Mouse (Mus musculus) hindbrain, embryonic 15.5 days (tissue): Measurements from ENCODE around the gene Zbtb12. TPM values are rescaled to one million over a fixed set of nuclear protein-coding genes. Genes with fewer than 3 reads are reported as not detected.

Experiments
- ATAC-seq: fragments of 200-750 bp; cut with Nextera tagmentation; 2 replicates; pipeline ENCODE4 v1.8.0; 2017; ENCODE audit warnings: low read depth, moderate number of reproducible peaks, moderate TSS enrichment; ENCODE audit not compliant: low FRiP score
- H3K27ac ChIP-seq: fragments of 300-500 bp; sonication (generic); replicated peaks from 2 replicates; pipeline ENCODE4 v1.5.1; 2015; ENCODE audit warnings: mild to moderate bottlenecking, inconsistent platforms
- H3K27me3 ChIP-seq: fragments of 300-500 bp; sonication (generic); 2 replicates; pipeline ENCODE4 v1.6.1; 2015; ENCODE audit warnings: control low read depth, inconsistent platforms
- H3K36me3 ChIP-seq: fragments of 300-500 bp; sonication (generic); 2 replicates; pipeline ENCODE4 v1.6.1; 2015; ENCODE audit warnings: control low read depth, inconsistent platforms
- H3K4me1 ChIP-seq: fragments of 300-500 bp; sonication (generic); replicated peaks from 2 replicates; pipeline ENCODE4 v1.6.1; 2015; ENCODE audit warnings: control low read depth, inconsistent platforms
- H3K4me2 ChIP-seq: fragments of 300-500 bp; sonication (generic); 2 replicates; pipeline ENCODE4 v1.6.1; 2015; ENCODE audit warnings: moderate library complexity, mild to moderate bottlenecking, inconsistent platforms
- H3K4me3 ChIP-seq: fragments of 300-500 bp; sonication (generic); 2 replicates; pipeline ENCODE4 v1.5.1; 2015; ENCODE audit warnings: mild to moderate bottlenecking, inconsistent platforms
- H3K9ac ChIP-seq: fragments of 300-500 bp; sonication (generic); 2 replicates; pipeline ENCODE4 v1.6.1; 2015; ENCODE audit warnings: inconsistent platforms
- H3K9me3 ChIP-seq: fragments of 300-500 bp; sonication (generic); 2 replicates; pipeline ENCODE4 v1.6.1; 2016; ENCODE audit warnings: control low read depth, inconsistent platforms
- WGBS: fragments of 180-500 bp; shearing (Covaris S2); methylation state at CpG from one replicate; pipeline ENCODE4 v1.1.7; 2015; 5-methylcytosine and 5-hydroxymethylcytosine counted together
- polyA plus RNA-seq: library from polyadenylated mRNA; unstranded; fragments of >200 nt; fragmentation: Nextera tagmentation; extraction: Ambion mirVana; gene quantifications from 2 replicates; pipeline ENCODE4 v1.2.1, GENCODE M21; 2015

Gene Zbtb12
- polyA plus RNA-seq, 1 experiment from 2014 or later: 12.9 TPM

DNA sequence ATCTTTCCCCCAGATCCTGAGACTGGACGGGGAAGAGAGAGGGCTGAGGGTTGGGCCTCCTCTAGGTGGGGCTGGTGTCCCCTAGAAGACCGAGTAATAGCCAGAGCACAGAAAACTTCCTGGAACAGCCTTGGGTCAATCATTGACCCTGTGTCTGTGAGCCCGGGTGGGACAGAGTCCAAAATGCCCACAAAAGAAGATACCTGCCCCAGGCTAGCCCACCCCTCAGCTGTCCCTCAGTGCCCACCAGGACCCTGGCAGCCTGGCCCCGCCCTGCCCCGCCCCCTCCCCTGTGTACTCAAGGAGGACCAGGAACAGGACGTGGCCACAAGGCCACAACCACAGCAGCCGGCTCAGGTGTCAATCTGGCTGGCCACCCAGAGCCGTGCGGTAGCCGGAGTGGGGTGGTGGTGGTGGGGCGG, 36.1 kb downstream of the Zbtb12 start:
- 27% methylated on average over 11 of the region's 11 CpGs for WGBS
- no peak for ATAC-seq

DNA sequence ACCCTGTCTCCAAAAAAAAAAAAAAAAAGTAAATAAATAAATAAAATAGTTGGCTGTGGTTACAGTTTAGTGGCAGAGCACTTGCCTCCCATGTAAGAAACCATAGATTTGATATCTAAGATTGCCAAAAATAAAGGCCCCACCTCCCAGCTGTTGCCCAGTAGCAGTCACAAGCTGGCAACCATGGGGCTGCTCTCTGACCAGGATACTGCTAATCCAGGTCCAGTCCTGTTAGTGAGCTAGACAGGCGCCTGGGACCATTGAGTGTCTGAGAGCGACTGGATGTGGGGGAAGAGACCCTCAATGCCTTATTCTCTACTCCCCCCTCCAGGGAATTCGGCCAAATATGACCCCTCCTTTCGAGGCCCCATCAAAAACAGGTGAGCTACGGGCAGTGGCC, 37.0 kb downstream of the Zbtb12 start:
- no peaks in the 10 kb centered on the region for H3K27me3 ChIP-seq
- H3K9me3 ChIP-seq: no peaks in the 10 kb centered on the region
- ATAC-seq: no peak
- WGBS: 83% methylated on average over 5 of the region's 5 CpGs
- no peak overlapping the region for H3K9ac ChIP-seq
- H3K27ac ChIP-seq: no peak overlapping the region
- peaks cover 26% of the 10 kb centered on the region for H3K36me3 ChIP-seq
- H3K4me1 ChIP-seq: no peaks in the 10 kb centered on the region
- H3K4me2 ChIP-seq: no peak overlapping the region
- no peak overlapping the region for H3K4me3 ChIP-seq

More for the DNA sequence above, 36.1 kb downstream of the Zbtb12 start:
- no peaks in the 10 kb centered on the region for H3K9me3 ChIP-seq
- H3K27ac ChIP-seq: no peak overlapping the region
- no peak overlapping the region for H3K4me3 ChIP-seq
- H3K27me3 ChIP-seq: no peaks in the 10 kb centered on the region
- peaks cover 35% of the 10 kb centered on the region for H3K36me3 ChIP-seq
- H3K4me2 ChIP-seq: no peak overlapping the region
- no peaks in the 10 kb centered on the region for H3K4me1 ChIP-seq
- H3K9ac ChIP-seq: no peak overlapping the region

DNA sequence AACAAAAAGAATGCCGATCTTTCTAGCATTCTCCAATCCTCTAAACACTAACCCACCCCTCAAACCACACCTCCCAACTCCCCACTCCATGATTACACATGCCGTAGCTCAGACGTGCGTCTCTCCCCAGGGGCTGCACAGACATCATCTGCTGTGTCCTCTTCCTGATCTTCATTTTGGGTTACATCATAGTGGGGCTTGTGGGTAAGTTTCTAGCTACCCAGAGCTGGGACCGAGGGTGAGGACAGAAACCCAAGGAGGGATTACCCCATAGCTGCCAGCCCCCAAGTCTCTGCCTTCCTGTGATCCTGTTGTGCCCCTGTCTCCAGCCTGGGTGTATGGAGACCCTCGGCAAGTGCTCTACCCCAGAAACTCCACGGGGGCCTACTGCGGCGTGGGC, 37.9 kb downstream of the Zbtb12 start:
- ATAC-seq: no peak
- Histone ChIP-seq H3K27me3 (no peaks in the 10 kb centered on the region), H3K4me2 (no peak overlapping the region), H3K36me3 (peaks cover 17% of the 10 kb centered on the region), H3K9ac (no peak overlapping the region), H3K9me3 (no peaks in the 10 kb centered on the region), H3K4me3 (no peak overlapping the region), H3K4me1 (no peaks in the 10 kb centered on the region), H3K27ac (no peak overlapping the region)
- WGBS: 77% methylated on average over 9 of the region's 9 CpGs

DNA sequence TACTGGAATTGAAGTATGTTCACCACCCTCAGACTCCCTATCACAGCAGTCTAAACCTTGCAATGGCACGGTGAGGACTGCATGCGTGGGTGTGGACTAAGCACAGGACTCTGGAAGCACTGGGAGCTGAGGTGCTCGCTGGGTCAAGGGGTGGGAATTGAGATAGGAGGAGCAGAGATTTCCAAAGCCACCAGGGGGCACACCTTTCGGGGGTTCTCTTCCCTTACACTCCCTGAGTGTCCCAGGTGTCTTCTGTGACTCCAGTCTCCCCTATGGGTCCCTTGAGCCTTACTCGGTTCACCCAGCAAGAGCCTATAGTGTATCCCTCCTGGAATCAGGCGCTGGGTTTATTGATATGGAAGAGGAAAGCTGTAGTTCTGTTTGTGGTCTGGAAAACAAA, 43.7 kb downstream of the Zbtb12 start:
- Histone ChIP-seq H3K4me3 (no peak overlapping the region), H3K27me3 (no peaks in the 10 kb centered on the region), H3K4me1 (no peaks in the 10 kb centered on the region), H3K27ac (no peak overlapping the region), H3K9ac (no peak overlapping the region), H3K36me3 (no peaks in the 10 kb centered on the region), H3K4me2 (no peak overlapping the region), H3K9me3 (no peaks in the 10 kb centered on the region)
- 52% methylated on average over 6 of the region's 6 CpGs for WGBS
- no peak for ATAC-seq

DNA sequence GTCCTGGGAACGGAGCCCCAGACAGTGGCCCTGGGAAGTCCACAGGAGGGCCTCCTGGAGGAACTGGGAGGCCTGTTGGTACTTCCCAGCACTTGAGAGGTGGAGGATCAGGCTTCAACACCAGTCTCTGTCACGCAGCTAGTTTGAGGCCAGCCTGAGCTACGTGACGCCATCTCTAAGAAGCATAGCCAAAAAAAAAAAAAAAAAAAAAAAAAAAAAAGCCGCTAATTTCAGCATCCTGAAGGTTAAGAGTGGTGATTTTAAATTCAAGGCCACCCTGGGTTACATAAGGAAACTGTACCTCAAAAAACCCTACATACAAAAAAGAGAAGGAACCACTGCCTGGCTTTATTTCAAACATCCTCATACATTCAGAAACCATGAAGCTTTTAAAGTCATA, 45.0 kb downstream of the Zbtb12 start:
- no peaks in the 10 kb centered on the region for H3K9me3 ChIP-seq
- H3K9ac ChIP-seq: no peak overlapping the region
- no peaks in the 10 kb centered on the region for H3K27me3 ChIP-seq
- no peak overlapping the region for H3K4me2 ChIP-seq
- 66% methylated on average over 5 of the region's 5 CpGs for WGBS
- no peaks in the 10 kb centered on the region for H3K36me3 ChIP-seq
- H3K4me3 ChIP-seq: no peak overlapping the region
- ATAC-seq: no peak
- no peak overlapping the region for H3K27ac ChIP-seq
- H3K4me1 ChIP-seq: no peaks in the 10 kb centered on the region

DNA sequence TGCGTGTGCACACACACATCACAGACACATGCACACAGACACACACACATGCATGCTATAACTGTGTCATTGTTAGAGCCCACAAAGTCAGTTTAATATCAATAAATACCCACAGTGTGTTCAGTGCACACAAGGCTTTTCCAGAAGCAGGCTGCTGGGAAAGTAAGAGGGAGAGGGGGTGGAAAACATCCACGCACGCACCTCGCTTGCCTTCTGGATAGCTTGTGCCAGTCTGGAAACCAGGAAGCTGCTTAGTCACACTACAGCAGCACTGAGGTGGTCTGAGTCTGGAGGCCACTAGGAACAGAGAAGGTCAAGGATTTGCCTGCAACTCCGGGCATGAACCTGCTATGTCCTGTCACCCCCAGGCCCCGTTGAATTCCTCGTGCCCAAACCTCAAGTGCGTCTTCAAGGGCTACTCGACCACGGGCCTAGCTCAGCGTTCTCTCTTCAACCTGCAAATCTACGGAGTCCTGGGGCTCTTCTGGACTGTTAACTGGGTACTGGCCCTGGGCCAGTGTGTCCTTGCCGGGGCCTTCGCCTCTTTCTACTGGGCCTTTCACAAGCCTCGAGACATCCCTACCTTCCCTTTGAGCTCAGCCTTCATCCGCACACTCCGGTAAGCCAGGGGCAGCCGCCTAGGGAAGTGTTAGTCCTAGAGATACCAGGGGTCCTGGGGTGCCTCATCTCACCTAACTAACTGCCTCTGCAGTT, 48.2 kb downstream of the Zbtb12 start:
- Histone ChIP-seq H3K27ac (no peak overlapping the region), H3K9me3 (no peaks in the 10 kb centered on the region), H3K4me2 (no peak overlapping the region), H3K27me3 (no peaks in the 10 kb centered on the region), H3K4me3 (no peak overlapping the region), H3K9ac (no peak overlapping the region), H3K36me3 (no peaks in the 10 kb centered on the region), H3K4me1 (peaks cover 7% of the 10 kb centered on the region)
- WGBS: 87% methylated on average over 18 of the region's 18 CpGs
- no peak for ATAC-seq

DNA sequence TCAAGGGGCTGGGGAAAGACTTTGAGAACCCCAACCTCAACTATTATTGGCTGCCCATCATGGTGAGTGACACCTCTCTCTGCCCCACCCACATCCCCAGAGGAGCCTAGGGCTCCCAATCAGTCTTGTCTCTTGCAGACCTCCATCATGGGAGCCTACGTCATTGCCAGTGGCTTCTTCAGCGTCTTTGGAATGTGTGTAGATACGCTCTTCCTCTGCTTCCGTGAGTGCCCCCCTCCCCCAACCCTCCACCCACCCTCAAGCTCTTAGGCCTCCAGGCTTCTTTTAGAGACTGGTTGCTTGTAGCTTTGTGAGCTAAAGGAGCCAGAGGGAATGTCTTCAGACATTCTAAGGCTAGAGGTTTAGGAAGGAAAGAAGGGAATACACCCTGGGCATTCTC, 49.6 kb downstream of the Zbtb12 start:
- H3K9me3 ChIP-seq: no peaks in the 10 kb centered on the region
- no peak for ATAC-seq
- H3K4me2 ChIP-seq: no peak overlapping the region
- no peaks in the 10 kb centered on the region for H3K36me3 ChIP-seq
- H3K9ac ChIP-seq: no peak overlapping the region
- H3K4me1 ChIP-seq: peaks cover 9% of the 10 kb centered on the region
- no peak overlapping the region for H3K4me3 ChIP-seq
- no peaks in the 10 kb centered on the region for H3K27me3 ChIP-seq
- H3K27ac ChIP-seq: no peak overlapping the region
- 77% methylated on average over 4 of the region's 4 CpGs for WGBS

DNA sequence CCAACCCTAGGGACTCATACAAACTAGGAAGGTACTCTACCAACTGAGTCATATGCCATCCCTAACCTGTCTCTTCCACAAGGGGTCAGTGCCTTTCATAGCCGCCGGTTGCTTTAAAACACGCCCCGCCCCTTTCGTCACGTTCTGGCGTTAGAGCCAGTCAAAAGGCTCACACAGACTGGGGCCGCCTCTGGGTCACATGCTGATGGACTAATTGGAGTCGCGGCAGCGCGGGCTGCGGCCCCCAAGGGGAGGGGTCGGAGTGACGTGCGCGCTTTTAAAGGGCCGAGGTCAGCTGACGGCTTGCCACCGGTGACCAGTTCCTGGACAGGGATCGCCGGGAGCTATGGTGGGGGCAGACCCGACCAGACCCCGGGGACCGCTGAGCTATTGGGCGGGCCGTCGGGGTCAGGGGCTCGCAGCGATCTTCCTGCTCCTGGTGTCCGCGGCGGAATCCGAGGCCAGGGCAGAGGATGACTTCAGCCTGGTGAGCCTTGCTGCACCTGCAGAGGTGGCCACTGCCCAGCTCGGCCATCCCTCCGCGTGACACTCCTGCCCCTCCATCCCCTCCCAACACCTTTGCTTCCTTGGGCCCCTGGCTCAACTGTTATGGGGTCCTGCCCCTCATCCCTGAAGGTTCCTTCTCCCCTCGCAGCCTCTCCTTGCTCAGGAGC, 51.9 kb downstream of the Zbtb12 start, which contains the start of gene Neu1:
Gene Neu1 (plus strand): TSS at position 193 of the 674 bp plus-strand sequence.
- H3K4me2 ChIP-seq: peak within 1 kb of the TSS; percentile 89
- WGBS: under 1% methylated on average over 37 of the region's 38 CpGs
- ATAC-seq: peak; percentile 97

DNA sequence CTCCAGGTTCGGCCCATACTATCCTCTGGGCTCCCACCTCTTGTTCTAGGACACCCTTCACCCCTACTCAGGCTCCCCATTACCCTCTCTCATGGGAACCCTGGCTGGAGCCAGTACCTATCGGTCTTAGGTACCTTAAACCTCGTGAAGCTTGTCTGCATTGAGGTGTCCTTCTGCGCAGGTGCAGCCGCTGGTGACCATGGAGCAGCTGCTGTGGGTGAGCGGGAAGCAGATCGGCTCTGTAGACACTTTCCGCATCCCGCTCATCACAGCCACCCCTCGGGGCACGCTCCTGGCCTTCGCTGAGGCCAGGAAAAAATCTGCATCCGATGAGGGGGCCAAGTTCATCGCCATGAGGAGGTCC, 52.4 kb downstream of the Zbtb12 start:
- ATAC-seq: peak; percentile 57; the same call in 1 of the 2 replicates

More for the DNA sequence above, 51.9 kb downstream of the Zbtb12 start, which contains the start of gene Neu1:
- H3K27ac ChIP-seq: peak within 1 kb of the TSS; percentile 76
- H3K9ac ChIP-seq: peak within 1 kb of the TSS; percentile 72
- peaks cover 9% of the 10 kb centered on the region for H3K4me1 ChIP-seq
- H3K36me3 ChIP-seq: peaks cover 13% of the 10 kb centered on the region
- H3K27me3 ChIP-seq: no peaks in the 10 kb centered on the region
- peak within 1 kb of the TSS; percentile 62 for H3K4me3 ChIP-seq
- H3K9me3 ChIP-seq: no peaks in the 10 kb centered on the region

DNA sequence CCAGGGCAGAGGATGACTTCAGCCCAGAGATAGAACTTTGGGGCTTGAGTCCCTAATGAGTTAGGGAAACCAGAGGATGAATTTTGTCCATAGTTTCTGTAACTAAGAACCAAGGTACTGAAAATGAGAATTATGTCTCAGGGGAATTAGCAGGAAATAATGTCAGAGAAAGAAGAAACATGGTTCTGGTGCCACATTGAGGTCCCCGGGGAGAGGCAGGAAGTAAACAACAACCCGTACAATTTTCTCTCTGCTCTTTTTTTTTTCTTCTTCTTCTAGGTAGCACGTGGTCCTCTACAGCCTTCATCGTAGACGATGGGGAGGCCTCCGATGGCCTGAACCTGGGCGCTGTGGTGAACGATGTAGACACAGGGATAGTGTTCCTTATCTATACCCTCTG, 53.0 kb downstream of the Zbtb12 start:
- Histone ChIP-seq H3K27ac (0 out of 2 replicates have a peak overlapping the region, but pooled peaks have one; percentile 76), H3K9me3 (no peaks in the 10 kb centered on the region), H3K4me1 (peaks cover 9% of the 10 kb centered on the region), H3K27me3 (no peaks in the 10 kb centered on the region), H3K36me3 (peaks cover 13% of the 10 kb centered on the region), H3K4me2 (peak overlapping the region; percentile 89), H3K4me3 (peak overlapping the region; percentile 62), H3K9ac (peak overlapping the region; percentile 72)
- ATAC-seq: no peak
- 89% methylated on average over 8 of the region's 8 CpGs for WGBS

More for the DNA sequence above, 52.4 kb downstream of the Zbtb12 start:
- no peaks in the 10 kb centered on the region for H3K9me3 ChIP-seq
- peaks cover 13% of the 10 kb centered on the region for H3K36me3 ChIP-seq
- peaks cover 9% of the 10 kb centered on the region for H3K4me1 ChIP-seq
- peak overlapping the region; percentile 76 for H3K27ac ChIP-seq
- H3K4me2 ChIP-seq: peak overlapping the region; percentile 89
- no peaks in the 10 kb centered on the region for H3K27me3 ChIP-seq
- peak overlapping the region; percentile 72 for H3K9ac ChIP-seq
- 9% methylated on average over 14 of the region's 14 CpGs for WGBS
- H3K4me3 ChIP-seq: peak overlapping the region; percentile 62

DNA sequence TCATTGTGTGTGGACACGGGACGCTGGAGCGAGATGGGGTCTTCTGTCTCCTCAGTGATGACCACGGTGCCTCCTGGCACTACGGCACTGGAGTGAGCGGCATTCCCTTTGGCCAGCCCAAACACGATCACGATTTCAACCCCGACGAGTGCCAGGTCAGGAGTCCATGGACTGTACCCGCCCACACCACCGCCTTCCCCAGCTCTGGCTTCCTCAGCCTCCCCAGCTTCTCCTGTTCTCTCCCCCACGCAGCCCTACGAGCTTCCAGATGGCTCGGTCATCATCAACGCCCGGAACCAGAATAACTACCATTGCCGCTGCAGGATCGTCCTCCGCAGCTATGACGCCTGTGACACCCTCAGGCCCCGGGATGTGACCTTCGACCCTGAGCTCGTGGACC, 54.7 kb downstream of the Zbtb12 start:
- peaks cover 13% of the 10 kb centered on the region for H3K36me3 ChIP-seq
- no peak overlapping the region for H3K4me3 ChIP-seq
- H3K9me3 ChIP-seq: no peaks in the 10 kb centered on the region
- ATAC-seq: no peak
- 74% methylated on average over 24 of the region's 24 CpGs for WGBS
- H3K4me1 ChIP-seq: peaks cover 9% of the 10 kb centered on the region
- no peaks in the 10 kb centered on the region for H3K27me3 ChIP-seq
- no peak overlapping the region for H3K4me2 ChIP-seq
- no peak overlapping the region for H3K9ac ChIP-seq
- no peak overlapping the region for H3K27ac ChIP-seq

DNA sequence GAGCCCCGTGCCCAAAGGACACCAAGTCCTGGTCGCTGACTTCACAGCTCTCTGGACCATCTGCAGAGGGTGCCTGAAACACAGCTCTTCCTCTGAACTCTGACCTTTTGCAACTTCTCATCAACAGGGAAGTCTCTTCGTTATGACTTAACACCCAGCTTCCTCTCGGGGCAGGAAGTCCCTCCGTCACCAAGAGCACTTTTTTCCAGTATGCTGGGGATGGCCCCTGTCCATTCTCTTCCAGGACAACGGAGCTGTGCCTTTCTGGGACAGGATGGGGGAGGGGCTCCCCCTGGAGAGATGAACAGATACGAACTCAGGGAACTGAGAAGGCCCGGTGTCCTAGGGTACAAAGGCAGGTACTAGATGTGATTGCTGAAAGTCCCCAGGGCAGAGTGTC, 55.5 kb downstream of the Zbtb12 start:
- WGBS: 54% methylated on average over 8 of the region's 8 CpGs
- Histone ChIP-seq H3K4me1 (peaks cover 9% of the 10 kb centered on the region), H3K27me3 (no peaks in the 10 kb centered on the region), H3K27ac (no peak overlapping the region), H3K4me2 (no peak overlapping the region), H3K9ac (no peak overlapping the region), H3K4me3 (no peak overlapping the region), H3K36me3 (peaks cover 13% of the 10 kb centered on the region), H3K9me3 (no peaks in the 10 kb centered on the region)
- ATAC-seq: no peak
